Mouse (Mus musculus) frontal cortex, adult 2 months (tissue): ENCODE measurements around the gene Slc35c2. TPM values are rescaled to one million over a fixed set of nuclear protein-coding genes. Genes with fewer than 3 reads are reported as not detected.
A peak's percentile ranks its signal among the peaks of the same experiment; 100 is the strongest.

Source experiments
- DNase-seq, 2 experiments: peaks; one replicate each; pipeline ENCODE4 v3.0.0; 2022; ENCODE audit warnings: low spot score in 1 of 2; ENCODE audit errors: extremely low spot score in 1 of 2
- polyA plus RNA-seq: library from polyadenylated mRNA; depleted of rRNA; stranded (reverse); fragments of >200 nt; gene quantifications from 2 replicates; pipeline ENCODE4 v1.2.3, GENCODE M21; 2012; rRNA removed

Slc35c2 gene
- polyA plus RNA-seq, result 58.6 and 62.5 TPM in 2 replicates

DNA sequence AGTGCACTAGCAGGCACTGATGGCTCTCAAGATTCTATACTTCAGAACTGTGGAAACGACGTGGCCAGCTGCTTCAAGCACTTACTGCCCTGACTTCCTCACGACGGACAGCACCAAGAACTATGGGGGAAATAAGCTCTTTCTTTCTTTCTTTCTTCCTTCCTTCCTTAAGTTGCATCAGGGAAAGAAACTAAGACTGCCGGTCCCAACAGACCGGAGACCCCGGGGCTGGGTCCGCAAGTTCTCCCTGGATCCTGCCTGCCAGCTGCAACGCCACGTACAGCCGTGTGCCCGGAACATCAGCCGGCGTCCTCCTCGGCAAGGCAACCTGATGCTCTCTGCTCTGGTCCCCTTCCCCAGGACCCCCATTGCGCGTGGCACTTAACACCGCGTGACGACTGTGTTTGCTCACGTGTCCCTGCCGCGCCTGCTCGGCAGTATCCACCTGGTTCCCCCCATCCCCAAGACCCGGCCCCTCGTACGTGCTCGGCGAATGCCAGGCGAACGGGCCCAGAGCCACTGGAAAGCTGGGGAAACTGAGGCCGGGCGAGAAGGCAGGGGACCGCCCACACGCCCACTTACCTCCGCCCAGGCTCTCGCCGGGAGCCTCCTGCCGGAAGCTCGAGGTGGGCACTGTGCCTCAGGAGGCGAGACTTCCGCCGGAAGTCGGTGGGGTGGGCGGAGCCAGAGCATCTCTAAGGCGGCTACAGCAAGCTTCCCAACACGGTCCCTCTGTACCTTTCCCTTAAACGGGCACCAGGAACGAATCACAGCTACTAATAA is at the start of gene Slc35c2:
Gene Slc35c2 (minus strand): TSS at position 668 of the 783 bp plus-strand sequence.
- peak; percentile 83 to 96 for DNase-seq

DNA sequence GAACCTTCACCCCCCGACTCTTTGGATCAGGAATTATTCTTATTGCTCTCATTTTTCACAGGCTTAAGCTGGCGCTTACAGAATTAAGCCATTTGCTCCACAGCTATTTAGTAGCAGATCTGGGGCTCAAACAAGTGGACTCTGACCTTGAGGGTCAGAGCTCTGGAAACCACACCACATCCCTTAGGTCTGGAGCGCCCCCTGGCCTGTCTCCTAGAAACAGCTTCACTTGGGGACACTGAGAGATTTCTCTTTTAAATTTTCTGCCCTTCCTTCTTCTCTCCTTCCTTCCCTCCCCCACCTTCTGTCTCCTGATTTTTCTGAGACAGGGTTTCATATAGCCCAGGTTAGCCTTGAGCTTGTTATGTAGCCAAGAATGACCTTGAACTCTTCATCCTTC is 49.5 kb upstream of the Slc35c2 start:
- DNase-seq, result peak in 1 of 2 experiments; percentile 55

DNA sequence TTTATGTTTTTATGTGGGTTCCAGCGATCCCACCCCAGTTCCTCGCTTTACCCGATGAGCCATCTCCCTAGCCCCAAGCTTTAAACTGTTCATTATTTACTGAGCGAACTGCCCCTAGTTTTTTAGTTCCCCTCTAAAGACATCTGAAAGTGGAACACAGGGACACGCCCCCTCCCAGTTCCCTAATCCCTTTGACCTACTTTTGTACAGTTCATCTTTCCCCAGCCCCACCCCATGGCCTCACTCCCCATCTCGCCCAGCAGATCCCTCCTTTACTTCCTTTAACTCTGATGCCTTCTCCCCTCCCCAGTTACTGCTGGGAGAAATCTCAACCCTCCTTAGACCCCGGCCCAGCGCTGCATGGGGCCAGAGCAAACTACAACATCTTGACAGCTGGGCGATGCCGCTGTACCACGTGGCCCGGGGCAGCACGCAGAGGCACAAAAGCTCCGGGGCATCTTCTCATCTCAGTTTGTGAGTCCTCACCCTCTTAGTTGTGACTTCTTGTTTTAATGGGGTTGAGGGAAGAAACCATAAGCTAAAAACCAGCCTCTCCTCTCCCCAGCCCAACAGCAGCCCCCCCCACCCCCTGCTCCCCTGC is 45.0 kb upstream of the Slc35c2 start:
- no peak for DNase-seq

GRCm38 (mm10) chr2:165329703-165330102 is 42.0 kb upstream of the Slc35c2 start:
- no peak for DNase-seq

DNA sequence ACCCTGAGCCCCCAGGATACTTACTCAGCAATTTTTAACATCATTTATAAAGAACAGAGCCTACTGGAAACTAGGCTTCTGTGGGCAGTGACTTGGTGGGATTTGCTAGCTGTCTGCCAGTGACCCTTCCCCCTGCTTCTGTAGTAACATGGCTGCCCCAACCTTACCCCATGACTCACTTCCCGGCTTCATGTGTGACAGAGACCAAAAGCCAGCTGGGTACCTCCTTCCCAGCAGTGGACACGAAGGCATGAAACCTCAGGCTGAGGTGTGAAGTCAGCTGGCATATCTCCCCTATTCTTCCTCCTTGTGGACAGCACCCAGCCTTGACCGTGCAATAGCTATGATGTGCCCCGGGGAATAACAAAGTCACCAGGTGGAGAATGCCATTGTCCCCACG is 41.1 kb upstream of the Slc35c2 start:
- DNase-seq, result no peak

DNA sequence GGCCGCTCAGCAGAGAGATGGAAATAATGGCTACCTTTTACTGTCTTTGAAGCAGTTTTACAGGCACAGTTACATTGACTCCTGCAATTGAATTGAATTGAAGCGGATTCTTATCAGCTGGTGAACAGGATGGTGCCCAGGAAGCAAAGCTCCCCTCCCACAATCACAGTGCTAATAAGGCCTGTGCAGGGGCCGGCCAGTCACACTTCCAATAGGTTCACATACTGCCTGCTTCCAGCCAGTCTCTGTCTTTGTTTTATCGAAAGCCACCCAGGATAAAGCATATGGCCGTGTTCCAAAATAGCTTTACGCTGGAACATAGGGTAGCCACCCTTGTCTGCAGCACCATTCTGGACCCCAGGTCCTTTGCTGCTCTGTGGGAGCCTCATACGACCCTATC is 39.7 kb upstream of the Slc35c2 start:
- peak in 1 of 2 experiments; percentile 46 for DNase-seq

DNA sequence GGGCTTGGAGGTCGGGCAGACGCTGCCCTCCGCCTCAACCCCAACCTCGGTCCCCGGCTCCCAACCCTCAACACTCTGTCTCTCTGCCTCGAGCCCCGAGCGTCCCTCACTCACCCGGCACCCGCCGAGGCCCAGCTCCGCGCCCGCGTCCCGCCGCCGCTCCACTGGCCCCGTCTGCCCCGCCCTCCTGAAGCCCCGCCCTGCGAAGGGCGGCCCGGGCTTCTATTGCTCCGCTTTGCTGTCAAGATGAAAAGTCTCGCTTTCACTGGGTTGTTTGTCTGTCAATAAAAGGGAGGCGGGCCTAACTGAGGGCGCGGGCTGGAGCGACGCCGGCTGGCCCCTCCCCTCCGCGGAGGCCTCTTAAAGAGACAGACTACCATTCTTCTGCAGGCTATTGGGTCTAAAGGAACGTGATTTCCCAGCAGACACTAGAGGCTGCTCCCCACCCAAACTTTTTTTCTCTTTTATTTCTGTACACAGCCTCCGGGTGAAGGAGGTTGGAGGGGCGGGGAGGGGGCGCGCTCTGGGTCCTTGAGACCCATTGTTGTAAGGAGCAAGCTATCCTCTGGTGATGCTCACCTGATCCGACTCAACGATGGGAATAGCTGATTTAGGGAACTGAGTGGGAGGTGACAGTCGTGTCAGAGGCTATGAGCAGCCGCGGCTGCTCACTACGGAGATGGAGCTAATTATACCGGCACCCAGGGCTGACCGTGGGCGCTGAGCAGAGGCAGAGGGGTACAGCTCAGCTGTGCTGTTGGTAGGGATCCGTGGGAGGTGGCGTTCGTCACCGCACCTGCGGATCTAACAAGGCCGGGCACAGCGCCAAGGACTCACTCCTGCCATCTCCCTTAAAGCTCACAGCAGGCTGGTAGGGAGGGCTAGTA is 38.9 kb upstream of the Slc35c2 start, which contains the start of gene Elmo2:
Gene Elmo2 (minus strand): TSS at position 176 of the 887 bp plus-strand sequence.
- peak; percentile 98 to 99 for DNase-seq

- peak in 1 of 2 experiments; percentile 17 for DNase-seq
These were observed 38.0 kb upstream of the Slc35c2 start for GRCm38 (mm10) chr2:165325521-165326303.

DNA sequence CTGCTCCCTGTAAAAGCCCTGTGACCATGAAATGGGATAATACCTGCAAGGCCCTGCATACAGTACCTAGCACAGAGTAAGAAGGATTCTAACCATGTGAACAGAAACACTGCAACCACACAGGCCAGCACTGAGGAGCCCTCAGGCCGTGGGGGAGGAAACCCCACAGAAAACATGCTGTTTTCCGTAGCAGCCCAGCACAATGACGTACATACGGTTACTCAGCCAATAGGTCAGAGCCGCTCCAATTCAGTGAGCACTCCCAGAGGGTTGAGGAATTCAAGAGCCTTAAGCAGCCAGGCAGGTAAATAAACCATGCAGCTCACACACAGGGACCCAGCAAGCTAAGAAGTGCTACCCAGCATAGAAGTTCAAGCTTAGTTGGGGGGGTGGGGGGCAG is 36.3 kb upstream of the Slc35c2 start:
- DNase-seq, result no peak

DNA sequence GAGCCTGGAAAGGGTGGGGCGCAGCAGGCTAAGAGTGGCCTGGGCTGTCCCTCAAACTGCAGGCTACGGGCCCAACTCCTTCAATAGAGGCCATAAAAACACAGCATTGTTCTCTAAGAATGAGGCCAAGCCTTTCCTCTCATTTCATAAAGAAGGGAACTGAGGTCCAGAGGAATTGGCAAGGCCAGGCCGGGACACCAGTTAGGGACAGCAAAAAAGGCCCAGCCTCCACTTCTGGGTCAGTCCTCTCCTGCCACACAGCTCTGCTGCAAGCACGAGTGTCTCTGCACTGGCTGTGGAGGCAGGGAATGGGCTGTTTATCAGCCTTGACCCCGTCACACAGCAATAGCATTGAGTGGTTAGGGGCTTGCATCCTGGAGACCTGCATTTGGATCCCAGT is 35.8 kb upstream of the Slc35c2 start:
- peak in 1 of 2 experiments; percentile 38 for DNase-seq

DNA sequence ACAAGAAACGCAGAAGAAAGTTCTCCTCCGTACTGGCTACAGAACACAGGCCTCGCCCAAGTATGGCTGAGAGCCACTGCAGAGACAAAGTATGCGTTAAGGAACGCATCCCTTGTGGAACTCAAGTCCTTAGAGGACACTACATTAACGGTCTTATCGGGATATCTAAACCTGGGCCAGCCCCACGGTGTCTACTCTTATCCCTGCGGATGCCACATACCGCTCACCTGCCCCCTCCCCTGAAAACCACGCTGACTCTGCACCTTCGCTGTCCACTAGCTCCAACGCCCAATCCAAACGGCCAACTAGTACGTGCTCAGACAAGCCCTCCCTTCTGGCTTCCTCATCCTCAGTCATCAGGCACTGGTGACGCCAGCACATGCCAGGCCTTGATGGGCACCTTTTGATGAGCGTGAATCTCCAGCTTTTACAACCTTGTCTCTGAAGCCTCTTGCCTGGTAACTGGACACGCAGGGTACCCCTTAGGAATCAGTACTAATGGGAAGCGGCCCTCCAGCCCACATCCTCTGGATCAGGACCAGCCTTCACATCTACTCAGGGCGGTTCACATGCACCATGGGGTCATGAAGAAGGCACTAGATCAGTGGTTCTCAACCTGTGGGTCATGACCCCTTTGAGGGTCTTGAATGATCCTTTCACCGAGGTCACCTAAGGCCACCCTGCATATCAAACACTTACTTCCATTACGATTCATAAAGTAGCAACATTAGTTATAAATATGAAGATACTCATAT is 34.5 kb upstream of the Slc35c2 start:
- DNase-seq, result no peak

GRCm38 (mm10) chr2:165321381-165321888 is 33.8 kb upstream of the Slc35c2 start:
- no peak for DNase-seq

- peak in 1 of 2 experiments; percentile 73 for DNase-seq
These were observed 33.0 kb upstream of the Slc35c2 start for GRCm38 (mm10) chr2:165320531-165321150.

GRCm38 (mm10) chr2:165319503-165319902 is 31.8 kb upstream of the Slc35c2 start:
- DNase-seq, result no peak

- DNase-seq, result no peak
These were observed 31.3 kb upstream of the Slc35c2 start for GRCm38 (mm10) chr2:165318941-165319340.

- no peak for DNase-seq
These were observed 30.1 kb upstream of the Slc35c2 start for GRCm38 (mm10) chr2:165317621-165318263.

- peak; percentile 73 to 84 for DNase-seq
These were observed 29.3 kb upstream of the Slc35c2 start for GRCm38 (mm10) chr2:165316837-165317473.

GRCm38 (mm10) chr2:165316204-165316603 is 28.5 kb upstream of the Slc35c2 start:
- no peak for DNase-seq
